Mouse (Mus musculus): ENCODE results near the gene 9230112D13Rik. TPM values are rescaled to one million over a fixed set of nuclear protein-coding genes. Genes with fewer than 3 reads are reported as not detected.
A peak's percentile ranks its signal among the peaks of the same experiment; 100 is the strongest.

9230112D13Rik gene
- total and polyA plus RNA-seq, 3 experiments = not detected

DNA sequence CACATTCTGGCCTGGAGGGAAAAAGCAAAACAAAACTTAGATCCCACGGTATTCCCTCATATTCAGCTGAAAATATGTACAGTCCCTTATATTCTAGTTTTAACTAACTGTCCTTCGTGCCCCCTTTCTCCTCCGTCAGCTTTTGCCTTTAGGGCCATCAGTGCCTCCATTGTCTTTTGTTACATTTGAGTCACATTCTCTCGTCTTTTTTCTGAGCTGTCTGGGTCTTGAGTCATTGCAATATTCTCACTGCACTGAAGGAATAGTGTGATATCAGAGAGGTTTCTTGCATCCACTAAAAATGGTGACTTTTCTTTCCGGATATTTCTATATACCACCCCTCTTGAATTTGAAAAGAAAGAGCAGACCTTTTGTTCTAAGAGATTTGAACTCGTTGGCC, 18.8 kb downstream of the 9230112D13Rik start:
- H3K27ac ChIP-seq (ENCODE audit: control insufficient read depth, low read depth, low read length) = no peak overlapping the region
- TF ChIP-seq ZC3H11A (IDR thresholded peaks at IDR 0.05; ENCODE audit: low read depth, low read length) = no peak
- no peak for TF ChIP-seq BHLHE40 (IDR thresholded peaks at IDR 0.05; ENCODE audit: borderline replicate concordance, low read depth, low read length)
- TF ChIP-seq USF2 (IDR thresholded peaks at IDR 0.05; ENCODE audit: borderline replicate concordance in 1 of 2, insufficient read depth in 1 of 2, low read depth in 1 of 2, low read length in 2 of 2) = no peak
- peaks cover 2 to 5% of the 10 kb centered on the region in 2 experiments; a peak in 3 of 4 replicates for H3K4me1 ChIP-seq (ENCODE audit: control insufficient read depth in 1 of 2, insufficient read depth in 2 of 2, low read length in 2 of 2)
- H3K9me3 ChIP-seq (replicated peaks; ENCODE audit: insufficient read depth, low read length) = no peaks in the 10 kb centered on the region
- DNase-seq (ENCODE audit: low read depth, low spot score) = peak; percentile 8
- H3K9ac ChIP-seq (ENCODE audit: control insufficient read depth, low read depth, low read length, poor library complexity, severe bottlenecking) = no peak overlapping the region
- peaks cover 5% of the 10 kb centered on the region for H3K79me2 ChIP-seq (ENCODE audit: control insufficient read depth, insufficient read depth, low read length, poor library complexity)
- H3K27me3 ChIP-seq (ENCODE audit: control insufficient read depth in 1 of 2, insufficient read depth in 2 of 2, low read length in 2 of 2) = no peaks in the 10 kb centered on the region
- H3K36me3 ChIP-seq (ENCODE audit: control insufficient read depth in 1 of 2, insufficient read depth in 2 of 2, low read length in 2 of 2) = no peaks in the 10 kb centered on the region; a peak in 2 of 4 replicates
- H3K4me3 ChIP-seq (ENCODE audit: control insufficient read depth in 1 of 2, insufficient read depth in 1 of 2, low read depth in 2 of 2, low read length in 2 of 2) = no peak overlapping the region

DNA sequence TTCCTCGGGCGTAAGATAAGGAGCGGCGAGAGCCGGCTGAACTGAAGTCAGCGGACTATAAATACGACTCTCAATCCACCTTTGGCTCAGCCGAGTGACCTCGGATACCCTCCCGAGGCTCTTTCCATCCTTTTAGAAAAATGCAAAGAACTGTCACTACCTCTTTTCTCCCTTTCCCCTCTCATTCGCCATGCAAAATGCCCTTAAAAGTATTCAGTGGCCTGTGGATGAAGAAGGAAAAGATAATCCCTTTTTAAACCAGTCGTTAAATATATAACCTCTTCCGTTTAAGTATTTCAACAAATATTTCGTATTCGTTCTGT, 19.3 kb downstream of the 9230112D13Rik start, which contains the start of gene Bmpr1a:
Bmpr1a (minus strand) TSS at position 17 of the 323 bp plus-strand sequence.
- peak within 1 kb of the TSS; percentile 59 for H3K27ac ChIP-seq (ENCODE audit: control insufficient read depth, low read depth, low read length)
- H3K4me1 ChIP-seq (ENCODE audit: control insufficient read depth in 1 of 2, insufficient read depth in 2 of 2, low read length in 2 of 2) = peaks cover 0 to 5% of the 10 kb centered on the region in 2 experiments; a peak in 2 of 4 replicates
- H3K4me3 ChIP-seq (ENCODE audit: control insufficient read depth in 1 of 2, insufficient read depth in 1 of 2, low read depth in 2 of 2, low read length in 2 of 2) = peak within 1 kb of the TSS; percentile 86 to 90
- H3K36me3 ChIP-seq (ENCODE audit: control insufficient read depth in 1 of 2, insufficient read depth in 2 of 2, low read length in 2 of 2) = no peaks in the 10 kb centered on the region; a peak in 1 of 4 replicates
- peak within 1 kb of the TSS; percentile 83 for H3K9ac ChIP-seq (ENCODE audit: control insufficient read depth, low read depth, low read length, poor library complexity, severe bottlenecking)
- H3K27me3 ChIP-seq (ENCODE audit: control insufficient read depth in 1 of 2, insufficient read depth in 2 of 2, low read length in 2 of 2) = no peaks in the 10 kb centered on the region
- TF ChIP-seq TAL1 (IDR thresholded peaks at IDR 0.05; ENCODE audit: low read length) = no peak
- TF ChIP-seq JUND (IDR thresholded peaks at IDR 0.05; ENCODE audit: low read depth, low read length) = no peak
- TF ChIP-seq SMC3 (IDR thresholded peaks at IDR 0.05; ENCODE audit: low read depth, low read length) = no peak
- TF ChIP-seq SIN3A (IDR thresholded peaks at IDR 0.05; ENCODE audit: low read length) = no peak
- TF ChIP-seq POLR2A (IDR thresholded peaks at IDR 0.05; ENCODE audit: control insufficient read depth in 1 of 2, insufficient read depth in 1 of 2, low read depth in 1 of 2, low read length in 2 of 2, poor library complexity in 1 of 2) = no peak
- no peak for TF ChIP-seq BHLHE40 (IDR thresholded peaks at IDR 0.05; ENCODE audit: borderline replicate concordance, low read depth, low read length)
- TF ChIP-seq TCF12 (IDR thresholded peaks at IDR 0.05; ENCODE audit: low read depth, low read length) = no peak
- no peak for TF ChIP-seq EP300 (IDR thresholded peaks at IDR 0.05; ENCODE audit: low read depth in 1 of 2, low read length in 2 of 2)
- no peak for TF ChIP-seq ELF1 (IDR thresholded peaks at IDR 0.05; ENCODE audit: low read depth, low read length)
- TF ChIP-seq KAT2A (conservative IDR thresholded peaks at IDR 0.05; ENCODE audit: low read depth, low read length) = no peak
- no peak for TF ChIP-seq ZKSCAN1 (IDR thresholded peaks at IDR 0.05; ENCODE audit: low read depth, low read length)
- TF ChIP-seq TBP (IDR thresholded peaks at IDR 0.05; ENCODE audit: low read depth, low read length) = no peak
- TF ChIP-seq E2F4 (IDR thresholded peaks at IDR 0.05; ENCODE audit: borderline replicate concordance, low read depth, low read length) = no peak
- TF ChIP-seq GATA1 (IDR thresholded peaks at IDR 0.05; ENCODE audit: low read depth, low read length) = no peak
- peaks cover 5% of the 10 kb centered on the region for H3K79me2 ChIP-seq (ENCODE audit: control insufficient read depth, insufficient read depth, low read length, poor library complexity)
- DNase-seq (ENCODE audit: low read depth, low spot score) = no peak
- no peaks in the 10 kb centered on the region for H3K9me3 ChIP-seq (replicated peaks; ENCODE audit: insufficient read depth, low read length)
